Mouse (Mus musculus): ENCODE measurements around the gene Gcsh. TPM values are rescaled to one million over a fixed set of nuclear protein-coding genes. Genes with fewer than 3 reads are reported as not detected.

Gene Gcsh
- 71.8 and 73.1 TPM in 2 replicates for polyA plus RNA-seq (2012; rRNA removed)

GRCm38 (mm10) chr8:116993095-116993867 lies at the start of gene Gcsh:
TSS of gene Gcsh (minus strand) at chr8:116993537.

GRCm38 (mm10) chr8:116978631-116979256 lies 14.6 kb downstream of the Gcsh start, which contains the start of gene 1700030J22Rik:
TSS of gene 1700030J22Rik (minus strand) at chr8:116978959.

GRCm38 (mm10) chr8:116943161-116943554 lies 50.2 kb downstream of the Gcsh start, which contains the start of gene Atmin:
TSS of gene Atmin (plus strand) at chr8:116943393.

Other genes with a start within 250 kb of the Gcsh start
- gene Cmc2, start 72.1 kb downstream of the Gcsh start, polyA plus RNA-seq (2012; rRNA removed): 12.1 and 13.4 TPM in 2 replicates
- 10.3 and 10.7 TPM in 2 replicates for gene Cenpn, start 71.8 kb downstream of the Gcsh start, polyA plus RNA-seq (2012; rRNA removed)
- 2.6 and 2.7 TPM in 2 replicates for gene Atmin, start 50.1 kb downstream of the Gcsh start, polyA plus RNA-seq (2012; rRNA removed)
- gene 1700030J22Rik, start 14.6 kb downstream of the Gcsh start, polyA plus RNA-seq (2012; rRNA removed): 0.17 and 0.19 TPM in 2 replicates
- gene Pkd1l2, start 88.9 kb upstream of the Gcsh start, polyA plus RNA-seq (2012; rRNA removed): under 0.01 and 0.01 TPM in 2 replicates
- gene Bco1, start 102.3 kb upstream of the Gcsh start, polyA plus RNA-seq (2012; rRNA removed): 5.8 and 6.5 TPM in 2 replicates
- 1.0 and 1.1 TPM in 2 replicates for gene Gan, start 164.6 kb upstream of the Gcsh start, polyA plus RNA-seq (2012; rRNA removed)